Mouse (Mus musculus) layer of hippocampus, postnatal 25 days (tissue): ENCODE results near the gene Gm10477. TPM values are rescaled to one million over a fixed set of nuclear protein-coding genes. Genes with fewer than 3 reads are reported as not detected.
A peak's percentile ranks its signal among the peaks of the same experiment; 100 is the strongest.
"Not testable (repeated sequence)": the region's sequence is repeated elsewhere in the genome, so short reads cannot be mapped to it uniquely, and the experiment has no call there.

Source experiments
- DNase-seq, 2 experiments: peaks; one replicate each; pipeline ENCODE4 v3.0.0; 2022; ENCODE audit warnings: mixed read lengths in 2 of 2, low spot score in 1 of 2; ENCODE audit errors: extremely low spot score in 1 of 2
- total RNA-seq, 2 experiments: library from RNA; stranded (reverse); gene quantifications; 2 replicates each; pipeline ENCODE4 v1.2.3; 2021

Gene Gm10477
- total RNA-seq: not detected

DNA sequence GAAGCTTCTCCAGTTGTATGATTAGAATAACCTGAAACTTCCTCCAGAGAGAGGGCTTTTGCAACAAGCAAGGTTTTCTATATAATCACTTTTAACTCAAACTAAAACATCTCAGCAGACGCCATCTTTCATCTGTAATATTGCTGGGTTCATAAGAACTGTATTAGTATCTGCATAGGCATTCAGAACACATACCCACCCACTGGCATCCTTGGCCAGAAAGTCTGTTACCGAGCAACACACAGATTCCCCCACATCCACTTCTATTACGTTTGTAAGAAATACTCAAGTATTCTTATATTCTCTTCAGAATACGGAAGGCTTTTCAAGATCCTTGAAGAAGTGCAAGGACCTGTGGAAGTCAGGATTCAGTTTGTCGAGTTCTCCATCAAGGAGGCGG, at the start of gene Gm10477:
TSS of gene Gm10477 (plus strand) at position 301 of the 400 bp plus-strand sequence.
- not testable (repeated sequence) for DNase-seq

DNA sequence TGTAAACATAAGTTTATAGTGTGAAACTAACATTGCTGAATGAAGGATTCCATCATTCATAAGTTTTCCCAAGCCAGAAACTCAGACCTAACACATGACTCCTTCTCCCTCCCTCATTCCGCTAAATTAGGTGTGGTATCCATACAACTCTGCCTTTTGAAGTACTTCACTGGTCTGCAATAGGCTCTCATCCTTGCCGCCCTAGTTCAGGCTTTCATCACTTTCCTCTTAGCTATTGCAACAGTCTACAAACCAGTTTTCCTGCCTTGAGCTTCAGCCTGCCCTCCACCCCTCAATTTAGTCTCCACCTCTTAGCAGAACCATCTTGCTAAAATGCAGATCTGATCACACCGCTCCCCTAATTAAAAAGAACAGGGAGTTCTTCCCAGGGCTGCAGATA, 47.0 kb upstream of the Gm10477 start:
- no peak for DNase-seq

DNA sequence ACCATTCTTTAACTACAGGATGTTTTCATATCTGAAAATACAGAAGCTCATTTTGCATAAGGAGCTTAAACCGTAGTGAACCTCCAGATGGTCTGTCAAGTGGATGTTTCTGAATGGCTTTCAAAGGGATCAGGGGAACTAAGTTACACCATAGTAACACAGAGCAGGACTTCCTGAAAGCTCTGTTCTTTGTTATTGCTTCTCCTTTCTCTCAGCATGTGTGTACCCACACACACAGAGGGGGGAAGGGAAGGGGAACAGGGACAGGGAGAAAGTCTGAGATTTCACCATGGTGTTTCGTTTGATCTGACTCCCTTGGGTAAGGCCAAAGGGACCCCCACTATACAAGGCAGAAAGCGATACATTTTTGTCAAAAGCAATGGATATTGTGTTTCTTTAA, 42.6 kb upstream of the Gm10477 start:
- DNase-seq: no peak

DNA sequence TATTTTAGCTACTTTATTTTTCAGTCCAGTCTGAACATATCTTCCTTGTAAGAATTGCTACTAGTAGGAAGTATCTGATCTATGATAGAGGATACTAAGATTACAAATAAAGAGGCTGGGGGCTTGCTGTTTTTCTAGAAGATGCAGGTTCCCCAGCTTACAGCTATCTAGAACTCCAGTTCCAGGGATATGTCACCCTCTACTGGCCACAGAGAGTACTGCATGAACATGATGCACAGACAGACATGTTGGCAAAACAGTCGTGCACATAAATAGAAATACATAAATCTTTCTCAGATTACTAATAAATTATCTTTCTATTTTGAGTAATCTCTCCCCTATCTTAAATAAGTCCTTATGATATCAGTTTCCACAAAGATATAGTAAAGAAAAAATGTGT, 34.8 kb upstream of the Gm10477 start:
- DNase-seq: peak; percentile 47 to 87

DNA sequence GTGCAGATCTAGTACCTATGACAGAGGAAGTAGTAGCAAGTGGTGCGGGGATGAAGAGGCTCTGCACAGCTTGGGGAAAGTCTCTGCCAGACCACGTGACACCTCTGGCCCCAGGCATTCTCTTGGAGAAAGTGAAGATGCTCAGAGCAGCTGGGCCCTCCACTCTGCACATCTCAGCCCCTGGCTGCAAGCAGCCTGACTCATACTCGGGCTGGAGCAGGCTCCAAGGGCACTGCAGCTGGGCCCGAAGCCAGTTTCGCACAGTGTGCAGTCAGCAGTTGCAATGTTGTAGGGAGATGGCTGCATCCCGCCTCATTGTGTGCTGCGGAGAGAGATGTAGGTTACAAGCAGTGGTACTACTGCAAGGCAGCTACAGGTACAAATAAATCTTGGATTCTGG, 27.3 kb upstream of the Gm10477 start:
- DNase-seq: no peak

DNA sequence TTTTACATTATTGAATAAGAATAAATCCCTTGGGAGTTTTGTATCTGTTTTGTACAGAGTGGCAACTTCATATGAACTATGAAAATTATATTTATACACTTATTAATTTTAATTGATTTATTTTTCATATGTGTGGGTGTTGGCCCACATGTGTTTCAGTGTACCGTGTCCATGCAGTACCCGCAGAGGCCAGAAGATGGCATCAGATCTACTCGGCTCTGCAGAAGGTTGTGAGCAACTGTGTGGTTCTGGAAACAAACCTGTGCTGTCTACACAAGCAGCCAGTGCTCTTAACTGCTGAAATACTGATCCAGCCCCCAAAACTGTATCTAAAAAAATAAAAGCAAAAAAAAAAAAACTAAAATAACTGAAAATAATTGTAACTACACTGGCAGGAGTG, 6.7 kb downstream of the Gm10477 start:
- peak; percentile 37 to 80 for DNase-seq

DNA sequence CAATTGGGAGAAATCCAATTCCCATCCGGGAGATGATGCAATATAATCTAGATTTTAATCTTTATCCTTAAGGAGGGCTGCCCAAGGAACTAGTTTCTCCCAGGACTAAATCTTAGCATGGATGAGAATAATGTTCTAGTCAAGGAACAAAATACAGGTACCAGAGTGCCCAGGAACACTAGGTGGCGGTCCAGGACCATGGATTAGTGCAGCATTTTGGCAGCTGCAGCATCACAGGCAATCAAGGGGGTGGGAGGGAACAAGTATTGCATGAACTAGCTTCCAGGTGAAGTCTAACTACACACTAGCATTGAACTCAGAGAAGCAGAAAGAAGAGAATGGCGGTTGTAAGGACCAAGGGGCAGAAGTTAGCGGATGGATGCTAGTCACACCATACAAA, 12.6 kb downstream of the Gm10477 start:
- peak; percentile 14 to 48 for DNase-seq

DNA sequence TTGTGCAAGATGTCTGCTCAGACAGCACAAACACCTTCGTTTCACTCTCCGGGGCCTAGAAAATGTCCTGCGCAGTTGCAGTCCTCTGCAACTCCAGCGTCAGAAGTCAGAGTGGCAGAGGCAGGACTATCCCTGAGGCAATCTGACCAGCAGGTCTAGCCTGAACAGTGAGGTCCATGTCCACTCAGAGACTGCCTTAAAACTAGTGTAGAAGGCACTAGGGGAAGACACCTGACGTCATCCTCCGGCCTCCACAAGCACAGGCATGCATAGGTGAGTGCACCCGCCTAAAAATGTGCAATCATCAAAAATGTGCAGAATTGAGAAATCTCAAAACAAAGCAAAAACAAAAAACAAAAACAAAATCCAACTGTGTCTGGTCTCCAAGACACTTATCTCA, 25.0 kb downstream of the Gm10477 start, which contains the start of gene Gm648:
TSS of gene Gm648 (minus strand) at position 101 of the 400 bp plus-strand sequence.
- no peak for DNase-seq

DNA sequence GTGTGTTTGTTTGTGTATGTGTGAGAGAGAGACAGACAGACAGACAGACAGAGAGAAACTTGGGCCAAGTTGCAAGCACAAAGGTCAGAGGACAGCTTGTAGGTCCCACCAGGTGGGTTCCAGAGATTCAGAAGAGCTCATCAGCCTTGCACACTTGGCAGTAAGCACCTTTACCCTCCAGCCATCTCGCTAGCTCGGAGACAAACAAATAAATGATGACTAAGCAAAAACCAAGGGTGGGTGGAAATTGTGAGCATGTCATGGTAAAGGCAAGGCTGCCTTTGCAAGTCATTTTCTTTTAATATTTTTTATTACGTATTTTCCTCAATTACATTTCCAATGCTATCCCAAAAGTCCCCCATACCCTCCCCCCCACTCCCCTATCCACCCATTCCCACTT, 29.0 kb downstream of the Gm10477 start:
- no peak for DNase-seq

DNA sequence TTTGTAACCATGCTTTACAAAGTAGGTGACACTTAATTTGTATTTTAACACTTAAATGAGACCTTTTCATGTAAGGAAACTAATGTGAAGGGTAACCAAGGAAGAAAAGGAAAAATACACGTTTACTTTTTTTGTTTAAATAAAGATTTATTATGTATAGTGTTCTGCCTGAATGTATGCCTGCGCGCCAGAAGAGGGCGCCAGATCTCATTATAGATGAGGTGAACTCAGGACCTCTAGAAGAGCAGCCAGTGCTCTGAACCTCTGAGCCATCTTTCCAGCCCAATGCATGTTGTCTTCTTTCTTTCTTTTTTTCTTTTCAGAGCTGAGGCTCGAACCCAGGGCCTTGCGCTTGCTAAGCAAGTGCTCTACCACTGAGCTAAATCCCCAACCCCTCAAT, 47.9 kb downstream of the Gm10477 start:
- peak in 1 of 2 experiments; percentile 7 for DNase-seq

Other genes starting within 250 kb of the Gm10477 start
- gene Zfp449, start 178.3 kb upstream of the Gm10477 start, total RNA-seq: 1 to 10 TPM; 3.7 to 4.3 TPM
- gene Smim10l2a, start 150.2 kb upstream of the Gm10477 start, total RNA-seq: 10 to 100 TPM; 20.8 to 22.6 TPM
- not detected for gene Gm2174, start 76.8 kb upstream of the Gm10477 start, total RNA-seq
- gene Ints6l, start 69.9 kb upstream of the Gm10477 start, total RNA-seq: 10 to 100 TPM; 26.4 to 39.0 TPM
- gene Gm648, start 24.9 kb downstream of the Gm10477 start, total RNA-seq: not detected
- gene Mmgt1, start 73.3 kb downstream of the Gm10477 start, total RNA-seq: 10 to 100 TPM; 26.6 to 30.4 TPM
- 100 to 1,000 TPM; 102 to 103 TPM for gene Slc9a6, start 85.0 kb downstream of the Gm10477 start, total RNA-seq
- 10 to 100 TPM; 72.9 to 95.9 TPM for gene Fhl1, start 207.0 kb downstream of the Gm10477 start, total RNA-seq